Mouse (Mus musculus) testis, adult 2 months (tissue): ENCODE results near the gene Nudt8. TPM values are rescaled to one million over a fixed set of nuclear protein-coding genes. Genes with fewer than 3 reads are reported as not detected.

ENCODE experiments used
- H3K27ac ChIP-seq: fragments of 200-500 bp; 2 replicates; pipeline ENCODE4 v1.5.1; 2012; ENCODE audit warnings: low read depth, low read length; ENCODE audit not compliant: control insufficient read depth, insufficient read depth
- H3K27me3 ChIP-seq: fragments of 200-500 bp; 2 replicates; pipeline ENCODE4 v1.6.1; 2012; ENCODE audit warnings: mild to moderate bottlenecking, low read length, moderate library complexity; ENCODE audit not compliant: control insufficient read depth, insufficient read depth
- H3K36me3 ChIP-seq: fragments of 200-500 bp; 2 replicates; pipeline ENCODE4 v1.6.1; 2012; ENCODE audit warnings: mild to moderate bottlenecking, low read length; ENCODE audit not compliant: control insufficient read depth, insufficient read depth
- H3K4me1 ChIP-seq: fragments of 200-500 bp; 2 replicates; pipeline ENCODE4 v1.6.1; 2012; ENCODE audit warnings: low read length; ENCODE audit not compliant: control insufficient read depth, insufficient read depth
- H3K4me3 ChIP-seq: fragments of 200-500 bp; 2 replicates; pipeline ENCODE4 v1.5.1; 2012; ENCODE audit warnings: low read depth, mild to moderate bottlenecking, low read length, moderate library complexity, mixed read lengths; ENCODE audit not compliant: control insufficient read depth
- CTCF ChIP-seq: fragments of 200-500 bp; IDR thresholded peaks from 2 replicates; pipeline ENCODE4 v1.5.1; 2012; ENCODE audit warnings: low read depth, mild to moderate bottlenecking, inconsistent platforms, low read length, moderate library complexity; ENCODE audit not compliant: control insufficient read depth, insufficient read depth, insufficient replicate concordance
- POLR2A ChIP-seq: fragments of 200-500 bp; IDR thresholded peaks from 2 replicates; pipeline ENCODE4 v1.6.1; 2012; ENCODE audit warnings: low read depth, mild to moderate bottlenecking, inconsistent platforms, low read length, moderate library complexity; ENCODE audit not compliant: control insufficient read depth
- polyA plus RNA-seq: library from polyadenylated mRNA; depleted of rRNA; stranded (reverse); fragments of >200 nt; gene quantifications from 2 replicates; pipeline ENCODE4 v1.2.3, GENCODE M21; 2012

The Nudt8 gene
- polyA plus RNA-seq, 1 experiment = 2.4 TPM

- H3K27me3 ChIP-seq = no peaks in the 10 kb centered on the region
- TF ChIP-seq POLR2A (no peak), CTCF (no peak)
- H3K4me3 ChIP-seq = no peak overlapping the region
- peaks cover 6% of the 10 kb centered on the region for H3K4me1 ChIP-seq
- H3K27ac ChIP-seq = no peak overlapping the region
- no peaks in the 10 kb centered on the region for H3K36me3 ChIP-seq
These were observed 24.5 kb upstream of the Nudt8 start for GRCm38 (mm10) chr19:3975866-3976265.

GRCm38 (mm10) chr19:3980309-3980708, 20.1 kb upstream of the Nudt8 start:
- H3K27me3 ChIP-seq = no peaks in the 10 kb centered on the region
- H3K4me3 ChIP-seq = peak overlapping the region; percentile 41
- TF ChIP-seq POLR2A = no peak
- peak; percentile 47; the same call in 1 of the 2 replicates for TF ChIP-seq CTCF
- H3K36me3 ChIP-seq = no peaks in the 10 kb centered on the region
- H3K4me1 ChIP-seq = peaks cover 9% of the 10 kb centered on the region
- no peak overlapping the region for H3K27ac ChIP-seq

DNA sequence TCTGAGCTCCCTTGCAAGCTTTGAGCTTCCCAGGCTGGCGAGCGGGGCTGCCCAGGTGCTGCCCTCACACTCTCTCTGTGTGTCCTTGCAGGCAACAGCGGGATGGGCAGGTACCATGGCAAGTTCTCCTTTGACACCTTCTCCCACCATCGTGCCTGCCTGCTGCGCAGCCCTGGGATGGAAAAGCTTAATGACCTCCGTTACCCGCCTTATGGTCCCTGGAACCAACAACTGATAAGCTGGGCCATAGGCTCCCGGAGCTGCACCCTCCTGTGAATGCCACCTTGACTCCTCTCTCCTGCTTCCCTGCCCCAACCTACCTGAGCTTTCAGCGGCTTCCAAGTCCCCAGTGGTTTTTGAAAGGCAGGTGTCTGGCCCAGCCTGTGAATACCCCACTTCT, 19.5 kb upstream of the Nudt8 start:
- Histone ChIP-seq H3K4me1 (peaks cover 9% of the 10 kb centered on the region), H3K27ac (no peak overlapping the region), H3K27me3 (no peaks in the 10 kb centered on the region), H3K36me3 (no peaks in the 10 kb centered on the region), H3K4me3 (peak overlapping the region; percentile 41)
- TF ChIP-seq CTCF = no peak
- no peak for TF ChIP-seq POLR2A

DNA sequence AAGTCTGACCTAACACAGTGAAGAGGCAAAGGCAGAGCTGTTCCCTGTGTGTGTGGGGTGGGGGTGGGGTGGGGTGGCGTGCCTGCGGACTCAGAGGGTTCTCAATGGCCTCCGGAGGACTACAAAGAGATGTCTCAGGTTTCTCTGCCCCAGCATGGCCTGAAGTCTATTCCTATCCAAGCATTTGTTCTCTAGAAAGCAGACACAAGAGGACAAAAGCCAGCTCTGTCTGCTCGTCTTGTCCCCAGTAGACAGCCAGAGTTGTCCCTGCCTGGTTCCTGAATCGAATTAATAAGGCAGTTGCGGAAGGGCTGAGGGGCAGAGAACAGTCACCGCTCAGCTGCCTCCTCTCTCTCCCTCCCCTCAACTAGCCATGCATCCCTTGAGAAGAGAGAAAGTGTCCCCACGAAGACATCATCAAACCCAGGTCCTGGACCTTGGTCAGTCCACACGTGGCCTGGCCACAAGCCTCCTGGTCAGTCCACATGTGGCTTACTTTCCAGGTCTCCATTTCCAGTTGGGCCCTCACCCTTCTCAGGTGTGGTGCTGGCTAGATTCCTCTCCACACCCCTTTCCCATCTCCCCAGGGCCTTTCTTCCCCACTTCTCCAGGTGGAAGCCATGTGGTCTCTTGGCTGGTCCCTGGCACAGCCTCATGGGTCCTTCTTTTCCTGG, 16.7 kb upstream of the Nudt8 start:
- Histone ChIP-seq H3K4me3 (no peak overlapping the region), H3K27ac (no peak overlapping the region), H3K4me1 (peaks cover 11% of the 10 kb centered on the region), H3K27me3 (no peaks in the 10 kb centered on the region), H3K36me3 (no peaks in the 10 kb centered on the region)
- TF ChIP-seq CTCF (no peak), POLR2A (no peak)

- Histone ChIP-seq H3K27ac (peak overlapping the region; percentile 5; the same call in 1 of the 2 replicates), H3K27me3 (no peaks in the 10 kb centered on the region), H3K4me1 (peaks cover 5% of the 10 kb centered on the region), H3K36me3 (no peaks in the 10 kb centered on the region), H3K4me3 (no peak overlapping the region)
- no peak for TF ChIP-seq CTCF
- no peak for TF ChIP-seq POLR2A
These were observed 15.1 kb upstream of the Nudt8 start for GRCm38 (mm10) chr19:3985261-3985681.

DNA sequence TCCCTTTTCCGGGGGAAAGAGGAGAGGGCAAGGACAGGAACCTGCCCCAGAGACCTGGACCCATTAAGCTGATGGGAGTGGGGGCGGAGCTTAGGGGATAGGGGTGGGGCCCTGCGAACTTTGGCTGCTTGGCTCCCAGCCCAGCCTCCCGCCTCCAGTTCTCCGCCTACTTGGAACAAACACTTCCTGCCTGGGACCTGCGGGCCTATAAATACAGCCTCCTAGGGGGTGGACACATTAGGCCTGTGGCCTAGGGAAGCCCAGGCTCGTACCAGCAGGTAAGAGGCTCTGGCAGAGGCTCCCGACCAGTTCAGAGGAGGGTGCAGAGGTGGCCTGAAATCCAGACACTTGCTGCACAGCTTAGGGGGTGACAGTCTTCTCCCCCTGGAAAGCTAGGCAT, 14.0 kb upstream of the Nudt8 start, which contains the start of gene Acy3:
TSS of gene Acy3 (plus strand) at position 237 of the 400 bp plus-strand sequence.
- Histone ChIP-seq H3K27me3 (no peaks in the 10 kb centered on the region), H3K4me1 (peaks cover 5% of the 10 kb centered on the region), H3K4me3 (no peak within 1 kb of the TSS), H3K36me3 (no peaks in the 10 kb centered on the region), H3K27ac (peak within 1 kb of the TSS; percentile 47)
- TF ChIP-seq POLR2A (peak; percentile 22; the same call in 1 of the 2 replicates), CTCF (no peak)

DNA sequence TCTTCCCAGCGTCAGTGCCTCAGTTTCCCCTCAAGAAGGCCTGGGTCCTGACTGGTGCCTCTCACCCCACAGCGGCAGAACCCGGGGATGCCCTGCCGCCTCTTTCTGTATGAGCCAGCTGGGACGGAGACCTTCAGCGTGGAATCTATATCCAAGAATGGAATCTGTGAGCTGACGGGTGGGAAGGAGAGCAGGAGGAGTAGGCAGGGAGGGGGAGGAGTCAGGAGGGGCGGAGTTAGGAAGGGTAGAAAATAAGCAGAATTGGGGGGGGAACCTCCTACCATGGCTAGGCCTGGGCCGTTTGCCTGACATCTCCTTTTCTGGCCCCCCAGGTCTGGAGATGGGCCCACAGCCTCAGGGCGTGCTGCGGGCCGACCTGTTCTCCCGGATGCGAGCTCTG, 12.3 kb upstream of the Nudt8 start:
- no peak for TF ChIP-seq CTCF
- no peak for TF ChIP-seq POLR2A
- Histone ChIP-seq H3K4me1 (peaks cover 5% of the 10 kb centered on the region), H3K27me3 (no peaks in the 10 kb centered on the region), H3K27ac (no peak overlapping the region), H3K4me3 (no peak overlapping the region), H3K36me3 (no peaks in the 10 kb centered on the region)
